In genomic region chr10:4210313-4211066, GRCm38 (mm10) we compare ENCODE assay signal across 8 mouse cellular contexts. TPM values are rescaled to one million over a fixed set of nuclear protein-coding genes. Genes with fewer than 3 reads are reported as not detected.
DNase-seq lines count a peak whose midpoint lies in the region; ATAC-seq and TF ChIP-seq lines count a peak whose summit lies in the region.

No protein-coding gene starts in this region.

- WGBS in heart, embryonic 14.5 days = 24% methylated on average over 24 of the region's 24 CpGs
- 12% methylated on average over 24 of the region's 24 CpGs for WGBS in embryonic facial prominence, embryonic 12.5 days

- in situ Hi-C loops in ES-E14 (cut with MboI; ENCODE audit: low sequenced_read_pairs in 2 of 2, unreplicated experiment in 2 of 2) = no loop called here

- H3K36me3 ChIP-seq in heart, embryonic 14.5 days (ENCODE audit: control insufficient read depth, insufficient read depth, low read length) = no peaks in the 10 kb centered on the region
- no peaks in the 10 kb centered on the region for H3K36me3 ChIP-seq in ES-E14 (ENCODE audit: control insufficient read depth, insufficient read depth, low read length, poor library complexity, severe bottlenecking)
- H3K36me3 ChIP-seq in embryonic facial prominence, embryonic 12.5 days = no peaks in the 10 kb centered on the region

- peak overlapping the region; percentile 67 for H3K4me2 ChIP-seq in heart, embryonic 14.5 days (ENCODE audit: low read length)
- H3K4me2 ChIP-seq in embryonic facial prominence, embryonic 12.5 days (replicated peaks) = peak overlapping the region; percentile 45

- H3K9me3 ChIP-seq in heart, embryonic 14.5 days (ENCODE audit: control insufficient read depth, low read length) = no peaks in the 10 kb centered on the region
- H3K9me3 ChIP-seq in ES-E14 (ENCODE audit: control insufficient read depth, insufficient read depth, low read depth, low read length) = no peaks in the 10 kb centered on the region; the same call in 1 of the 2 replicates
- no peaks in the 10 kb centered on the region for H3K9me3 ChIP-seq in embryonic facial prominence, embryonic 12.5 days

- peak overlapping the region; percentile 45 for H3K9ac ChIP-seq in heart, embryonic 14.5 days (ENCODE audit: low read length)
- H3K9ac ChIP-seq in ES-E14 (ENCODE audit: insufficient read depth, low read depth, low read length, poor library complexity, severe bottlenecking) = no peak overlapping the region
- 0 out of 2 replicates have a peak overlapping the region, but pooled peaks have one; percentile 1 for H3K9ac ChIP-seq in embryonic facial prominence, embryonic 12.5 days

- H3K4me3 ChIP-seq in heart, embryonic 14.5 days (ENCODE audit: control insufficient read depth in 1 of 2, insufficient read depth in 1 of 2, low read depth in 1 of 2, low read length in 2 of 2) = peak overlapping the region; percentile 19 to 30
- H3K4me3 ChIP-seq in ES-E14 (ENCODE audit: insufficient read depth in 1 of 2, low read depth in 1 of 2, low read length in 2 of 2, poor library complexity in 1 of 2, severe bottlenecking in 1 of 2) = no peak overlapping the region; a peak in 1 of 4 replicates
- H3K4me3 ChIP-seq in embryonic facial prominence, embryonic 12.5 days = peak overlapping the region; percentile 21

- no peak overlapping the region for H3K27ac ChIP-seq in heart, embryonic 14.5 days (replicated peaks in 1 of 2; ENCODE audit: control insufficient read depth in 1 of 2, insufficient read depth in 1 of 2, low read depth in 2 of 2, low read length in 2 of 2)
- no peak overlapping the region for H3K27ac ChIP-seq in ES-E14 (ENCODE audit: insufficient read depth, low read depth, low read length, poor library complexity, severe bottlenecking)
- peak overlapping the region; percentile 30 for H3K27ac ChIP-seq in embryonic facial prominence, embryonic 12.5 days

- H3K4me1 ChIP-seq in heart, embryonic 14.5 days (ENCODE audit: control insufficient read depth in 2 of 2, insufficient read depth in 2 of 2, low read length in 2 of 2) = peaks cover 0 to 2% of the 10 kb centered on the region in 2 experiments; a peak in 1 of 4 replicates
- peaks cover 0 to 4% of the 10 kb centered on the region in 2 experiments; a peak in 2 of 4 replicates for H3K4me1 ChIP-seq in ES-E14 (ENCODE audit: control insufficient read depth in 2 of 2, insufficient read depth in 2 of 2, low read length in 2 of 2, poor library complexity in 1 of 2)
- peaks cover 17% of the 10 kb centered on the region for H3K4me1 ChIP-seq in embryonic facial prominence, embryonic 12.5 days

- no peaks in the 10 kb centered on the region for H3K27me3 ChIP-seq in heart, embryonic 14.5 days (ENCODE audit: control insufficient read depth, insufficient read depth, low read length)
- no peaks in the 10 kb centered on the region for H3K27me3 ChIP-seq in embryonic facial prominence, embryonic 12.5 days

- intact Hi-C loops in heart, postnatal 36 days (cut with DNase I) = no loop called here

- DNase-seq in heart, postnatal 36 days = no peak
- peak; percentile 21 for DNase-seq in ES-E14 (ENCODE audit: low read depth, low spot score)
- peak; percentile 46 for DNase-seq in layer of hippocampus, adult 9-11 months
- DNase-seq in retina, postnatal 1 day = peak; percentile 5
- no peak for DNase-seq in adrenal gland, adult 18-20 months (ENCODE audit: low spot score in 2 of 2)
- DNase-seq in spleen, postnatal 36 days (ENCODE audit: low spot score in 2 of 2) = no peak

- no peak for ATAC-seq in heart, embryonic 14.5 days (ENCODE audit: insufficient number of reproducible peaks, insufficient read depth, low FRiP score, low read depth)
- ATAC-seq in embryonic facial prominence, embryonic 12.5 days (ENCODE audit: insufficient number of reproducible peaks, insufficient read depth, low FRiP score, low TSS enrichment) = peak; percentile 82

TF ChIP-seq in ES-E14, 5 proteins besides CTCF, POLR2A, EP300 and RAD21:
- TF ChIP-seq CHD2 (IDR thresholded peaks at IDR 0.05; ENCODE audit: low read depth, low read length) (no peak), MAFK (IDR thresholded peaks at IDR 0.05; ENCODE audit: insufficient read depth, low read depth, low read length) (no peak), ZC3H11A (IDR thresholded peaks at IDR 0.05; ENCODE audit: borderline replicate concordance, low read depth, low read length) (no peak), HCFC1 (IDR thresholded peaks at IDR 0.05; ENCODE audit: borderline replicate concordance, insufficient read depth, low read length) (no peak), ZNF384 (IDR thresholded peaks at IDR 0.05; ENCODE audit: low read depth, low read length) (no peak)

RNA-seq across cellular contexts. Expression of gene Akap12, which starts 55.7 kb away (rescaled TPM):
- 28.3 and 34.7 TPM in 2 replicates for polyA plus RNA-seq in heart, embryonic 14.5 days (2014; fragmentation: Nextera tagmentation; extraction: Ambion mirVana)
- total RNA-seq in heart, postnatal 36 days (2021) = 10 to 100 TPM; 21.8 to 26.0 TPM
- 346 and 466 TPM in 2 replicates for total RNA-seq in ES-E14 (2012; rRNA removed)
- 34.5 and 37.5 TPM in 2 replicates for polyA plus RNA-seq in embryonic facial prominence, embryonic 12.5 days (2016; fragmentation: Nextera tagmentation; extraction: Ambion mirVana)
- 10 to 100 TPM; 17.1 to 27.2 TPM for total RNA-seq in adrenal gland, adult 18-20 months (2021)

Comparison
In these comparisons a context has a peak if more than half of its experiments do, and no peak if none do; other contexts are left out.
1. H3K4me3 ChIP-seq: peak in heart, embryonic 14.5 days (2 of 2) and embryonic facial prominence, embryonic 12.5 days (single experiment); none in ES-E14 (0 of 2).
2. DNase-seq: peak in ES-E14 (single experiment), layer of hippocampus, adult 9-11 months (single experiment) and retina, postnatal 1 day (single experiment); none in heart, postnatal 36 days (0 of 2), adrenal gland, adult 18-20 months (0 of 2) and spleen, postnatal 36 days (0 of 2).
3. RNA of gene Akap12, which starts 55.7 kb away (total RNA-seq): 346 to 466 TPM in ES-E14; 17.1 to 27.2 TPM in adrenal gland, adult 18-20 months and 21.8 to 26.0 TPM in heart, postnatal 36 days; every median in the first group is over 10 times any median in the second.